Mouse (Mus musculus) forebrain, postnatal 0 days (tissue): Measurements from ENCODE around the gene Sik3. TPM values are rescaled to one million over a fixed set of nuclear protein-coding genes. Genes with fewer than 3 reads are reported as not detected.

Source experiments
- ATAC-seq: fragments of 200-750 bp; cut with Nextera tagmentation; 2 replicates; pipeline ENCODE4 v1.8.0; 2017; ENCODE audit warnings: mild to moderate bottlenecking, moderate library complexity
- DNase-seq: peaks from one replicate; pipeline ENCODE4 v3.0.0-alpha.2; 2015
- H3K27ac ChIP-seq: fragments of 300-500 bp; sonication (generic); 2 replicates; pipeline ENCODE4 v1.5.1; 2014; ENCODE audit warnings: low read depth, mild to moderate bottlenecking, antibody characterized with exemption, low read length, moderate library complexity, mixed read lengths
- H3K27me3 ChIP-seq: fragments of 300-500 bp; sonication (generic); 2 replicates; pipeline ENCODE4 v1.6.1; 2014; ENCODE audit warnings: mild to moderate bottlenecking, low read length, mixed read lengths; ENCODE audit not compliant: insufficient read depth
- H3K36me3 ChIP-seq: fragments of 300-500 bp; sonication (generic); 2 replicates; pipeline ENCODE4 v1.6.1; 2014; ENCODE audit warnings: mild to moderate bottlenecking, moderate library complexity; ENCODE audit not compliant: insufficient read depth
- H3K4me1 ChIP-seq: fragments of 300-500 bp; sonication (generic); 2 replicates; pipeline ENCODE4 v1.6.1; 2014; ENCODE audit warnings: antibody characterized with exemption; ENCODE audit not compliant: insufficient read depth
- H3K4me2 ChIP-seq: fragments of 300-500 bp; sonication (generic); 2 replicates; pipeline ENCODE4 v1.6.1; 2014; ENCODE audit warnings: low read depth, mild to moderate bottlenecking, moderate library complexity
- H3K4me3 ChIP-seq: fragments of 300-500 bp; sonication (generic); 2 replicates; pipeline ENCODE4 v1.5.1; 2014; ENCODE audit warnings: low read depth, low read length, mixed read lengths
- H3K9ac ChIP-seq: fragments of 300-500 bp; sonication (generic); 2 replicates; pipeline ENCODE4 v1.6.1; 2014; ENCODE audit warnings: mild to moderate bottlenecking
- H3K9me3 ChIP-seq: fragments of 300-500 bp; sonication (generic); 2 replicates; pipeline ENCODE4 v1.6.1; 2016; ENCODE audit warnings: low read length
- CTCF ChIP-seq: sonication (generic); IDR thresholded peaks from 2 replicates; pipeline ENCODE4 v1.5.1; 2016; ENCODE audit warnings: antibody characterized with exemption, control low read depth, low read depth
- WGBS: fragments of 180-500 bp; shearing (Covaris S2); extraction: QIAGEN DNeasy Blood & Tissue Kit; methylation state at CpG from one replicate; pipeline ENCODE4 v1.1.7; 2014; 5-methylcytosine and 5-hydroxymethylcytosine counted together
- polyA plus RNA-seq: library from polyadenylated mRNA; unstranded; fragments of >200 nt; fragmentation: Nextera tagmentation; extraction: Ambion mirVana; gene quantifications from 2 replicates; pipeline ENCODE4 v1.2.1, GENCODE M21; 2015
- total RNA-seq: library from RNA; depleted of rRNA; stranded (reverse); fragments of >200 nt; gene quantifications from 2 replicates; pipeline ENCODE4 v1.2.3, GENCODE M21; 2014

Sik3 gene
- total and polyA plus RNA-seq, 2 experiments from 2014 or later, result 9.3 to 27.9 TPM

GRCm38 (mm10) chr9:46049525-46049924, 36.9 kb downstream of the Sik3 start:
- no peak overlapping the region for H3K4me2 ChIP-seq
- DNase-seq, result no peak
- H3K9me3 ChIP-seq, result no peaks in the 10 kb centered on the region
- no peak overlapping the region for H3K27ac ChIP-seq
- no peak for TF ChIP-seq CTCF
- no peaks in the 10 kb centered on the region for H3K27me3 ChIP-seq
- no peaks in the 10 kb centered on the region for H3K36me3 ChIP-seq
- WGBS, result 80% methylated on average over 7 of the region's 7 CpGs
- H3K9ac ChIP-seq, result no peak overlapping the region
- no peak overlapping the region for H3K4me3 ChIP-seq
- H3K4me1 ChIP-seq, result no peaks in the 10 kb centered on the region
- ATAC-seq, result no peak

- H3K4me3 ChIP-seq, result no peak overlapping the region
- H3K9ac ChIP-seq, result no peak overlapping the region
- H3K27me3 ChIP-seq, result no peaks in the 10 kb centered on the region
- DNase-seq (no peak), ATAC-seq (no peak)
- WGBS, result 74% methylated on average over 8 of the region's 8 CpGs
- H3K9me3 ChIP-seq, result no peaks in the 10 kb centered on the region
- no peaks in the 10 kb centered on the region for H3K36me3 ChIP-seq
- no peak overlapping the region for H3K27ac ChIP-seq
- no peak for TF ChIP-seq CTCF
- no peak overlapping the region for H3K4me2 ChIP-seq
- H3K4me1 ChIP-seq, result no peaks in the 10 kb centered on the region
These were observed 37.6 kb downstream of the Sik3 start for GRCm38 (mm10) chr9:46050203-46050602.

GRCm38 (mm10) chr9:46053014-46053666, 40.5 kb downstream of the Sik3 start:
- Histone ChIP-seq H3K9me3 (no peaks in the 10 kb centered on the region), H3K27ac (no peak overlapping the region), H3K9ac (no peak overlapping the region), H3K4me1 (no peaks in the 10 kb centered on the region), H3K4me2 (no peak overlapping the region), H3K36me3 (no peaks in the 10 kb centered on the region), H3K4me3 (no peak overlapping the region), H3K27me3 (no peaks in the 10 kb centered on the region)
- 66% methylated on average over 9 of the region's 9 CpGs for WGBS
- no peak for TF ChIP-seq CTCF
- ATAC-seq, result no peak
- DNase-seq, result no peak

- Histone ChIP-seq H3K9ac (no peak overlapping the region), H3K9me3 (no peaks in the 10 kb centered on the region), H3K27me3 (no peaks in the 10 kb centered on the region), H3K4me3 (no peak overlapping the region), H3K4me1 (no peaks in the 10 kb centered on the region), H3K27ac (no peak overlapping the region), H3K36me3 (no peaks in the 10 kb centered on the region), H3K4me2 (no peak overlapping the region)
- WGBS, result 84% methylated on average over 3 of the region's 3 CpGs
- ATAC-seq, result no peak
- DNase-seq, result no peak
- TF ChIP-seq CTCF, result no peak
These were observed 45.4 kb downstream of the Sik3 start for GRCm38 (mm10) chr9:46058065-46058464.

- 95% methylated on average over 2 of the region's 2 CpGs for WGBS
- no peak overlapping the region for H3K9ac ChIP-seq
- no peaks in the 10 kb centered on the region for H3K4me1 ChIP-seq
- H3K4me2 ChIP-seq, result no peak overlapping the region
- H3K27ac ChIP-seq, result no peak overlapping the region
- no peak for TF ChIP-seq CTCF
- no peaks in the 10 kb centered on the region for H3K36me3 ChIP-seq
- no peak overlapping the region for H3K4me3 ChIP-seq
- ATAC-seq (no peak), DNase-seq (no peak)
- H3K9me3 ChIP-seq, result no peaks in the 10 kb centered on the region
- no peaks in the 10 kb centered on the region for H3K27me3 ChIP-seq
These were observed 47.6 kb downstream of the Sik3 start for GRCm38 (mm10) chr9:46060249-46060648.

- 77% methylated on average over 9 of the region's 9 CpGs for WGBS
- H3K36me3 ChIP-seq, result no peaks in the 10 kb centered on the region
- H3K4me1 ChIP-seq, result no peaks in the 10 kb centered on the region
- ATAC-seq (no peak), DNase-seq (peak; percentile 17)
- no peaks in the 10 kb centered on the region for H3K9me3 ChIP-seq
- H3K27ac ChIP-seq, result no peak overlapping the region
- no peak overlapping the region for H3K4me2 ChIP-seq
- no peak overlapping the region for H3K9ac ChIP-seq
- no peak for TF ChIP-seq CTCF
- no peaks in the 10 kb centered on the region for H3K27me3 ChIP-seq
- H3K4me3 ChIP-seq, result no peak overlapping the region
These were observed 49.2 kb downstream of the Sik3 start for GRCm38 (mm10) chr9:46061696-46062425.

- TF ChIP-seq CTCF, result no peak
- H3K36me3 ChIP-seq, result no peaks in the 10 kb centered on the region
- ATAC-seq (no peak), DNase-seq (no peak)
- 94% methylated on average over 7 of the region's 7 CpGs for WGBS
- no peaks in the 10 kb centered on the region for H3K27me3 ChIP-seq
- no peak overlapping the region for H3K9ac ChIP-seq
- no peaks in the 10 kb centered on the region for H3K4me1 ChIP-seq
- no peaks in the 10 kb centered on the region for H3K9me3 ChIP-seq
- H3K4me3 ChIP-seq, result no peak overlapping the region
- no peak overlapping the region for H3K27ac ChIP-seq
- no peak overlapping the region for H3K4me2 ChIP-seq
These were observed 51.7 kb downstream of the Sik3 start for GRCm38 (mm10) chr9:46064331-46064730.
